ENCODE assay signal across 7 mouse cellular contexts in genomic region chr11:43434024-43434407, GRCm38 (mm10). TPM values are rescaled to one million over a fixed set of nuclear protein-coding genes. Genes with fewer than 3 reads are reported as not detected.
DNase-seq lines count a peak whose midpoint lies in the region; ATAC-seq and TF ChIP-seq lines count a peak whose summit lies in the region.

No protein-coding gene starts in this region.

- H3K4me2 ChIP-seq in forebrain, embryonic 11.5 days (ENCODE audit: low read depth, low read length, severe bottlenecking): peak overlapping the region; percentile 65
- H3K4me2 ChIP-seq in liver, embryonic 12.5 days: peak overlapping the region; percentile 79
- peak overlapping the region; percentile 66 for H3K4me2 ChIP-seq in stomach, postnatal 0 days (replicated peaks; ENCODE audit: low read depth)

- no peak for TF ChIP-seq CTCF in spleen, adult 2 months (IDR thresholded peaks at IDR 0.05; ENCODE audit: extremely low read depth, insufficient read depth, insufficient read length, insufficient replicate concordance)
- TF ChIP-seq CTCF in stomach, postnatal 0 days (IDR thresholded peaks at IDR 0.05; ENCODE audit: low read depth): no peak

- peak; percentile 39 for ATAC-seq in forebrain, embryonic 11.5 days (replicated peaks; ENCODE audit: low FRiP score)
- peak; percentile 60 for ATAC-seq in liver, embryonic 12.5 days
- peak; percentile 55 for ATAC-seq in stomach, postnatal 0 days (ENCODE audit: low FRiP score, low TSS enrichment)

- no peaks in the 10 kb centered on the region for H3K27me3 ChIP-seq in spleen, adult 2 months (ENCODE audit: control insufficient read depth, insufficient read depth, low read length)
- H3K27me3 ChIP-seq in forebrain, embryonic 11.5 days (ENCODE audit: control insufficient read depth, insufficient read depth, low read length): no peaks in the 10 kb centered on the region
- no peaks in the 10 kb centered on the region for H3K27me3 ChIP-seq in liver, embryonic 12.5 days (replicated peaks)
- H3K27me3 ChIP-seq in stomach, postnatal 0 days (ENCODE audit: control insufficient read depth, insufficient read depth, low read length): no peaks in the 10 kb centered on the region

- H3K9me3 ChIP-seq in forebrain, embryonic 11.5 days (ENCODE audit: control insufficient read depth, low read length): no peaks in the 10 kb centered on the region
- no peaks in the 10 kb centered on the region for H3K9me3 ChIP-seq in liver, embryonic 12.5 days (replicated peaks)
- H3K9me3 ChIP-seq in stomach, postnatal 0 days (ENCODE audit: control insufficient read depth, low read length): no peaks in the 10 kb centered on the region

- H3K4me1 ChIP-seq in spleen, adult 2 months (ENCODE audit: control insufficient read depth, insufficient read depth, insufficient read length): peaks cover 3% of the 10 kb centered on the region; the same call in 1 of the 2 replicates
- peaks cover 4% of the 10 kb centered on the region; the same call in 1 of the 2 replicates for H3K4me1 ChIP-seq in forebrain, embryonic 11.5 days (replicated peaks; ENCODE audit: control insufficient read depth, insufficient read depth, low read length)
- H3K4me1 ChIP-seq in liver, embryonic 12.5 days: peaks cover 10% of the 10 kb centered on the region
- no peaks in the 10 kb centered on the region for H3K4me1 ChIP-seq in stomach, postnatal 0 days (replicated peaks; ENCODE audit: control insufficient read depth, insufficient read depth)

- peak overlapping the region; percentile 49; the same call in 1 of the 2 replicates for H3K27ac ChIP-seq in spleen, adult 2 months (ENCODE audit: insufficient read depth, low read length)
- H3K27ac ChIP-seq in forebrain, embryonic 11.5 days (ENCODE audit: low read depth, low read length): no peak overlapping the region
- H3K27ac ChIP-seq in liver, embryonic 12.5 days: peak overlapping the region; percentile 76
- peak overlapping the region; percentile 74 for H3K27ac ChIP-seq in stomach, postnatal 0 days (replicated peaks)

- H3K36me3 ChIP-seq in spleen, adult 2 months (ENCODE audit: control insufficient read depth, insufficient read depth, low read length): peaks cover 12% of the 10 kb centered on the region
- H3K36me3 ChIP-seq in forebrain, embryonic 11.5 days (ENCODE audit: control insufficient read depth, insufficient read depth, low read length): no peaks in the 10 kb centered on the region; the same call in 1 of the 2 replicates
- peaks cover 20% of the 10 kb centered on the region for H3K36me3 ChIP-seq in liver, embryonic 12.5 days
- peaks cover under 1% of the 10 kb centered on the region for H3K36me3 ChIP-seq in stomach, postnatal 0 days (ENCODE audit: control insufficient read depth, insufficient read depth, low read length)

- H3K4me3 ChIP-seq in spleen, adult 2 months (ENCODE audit: extremely low read depth, insufficient read depth, insufficient read length): peak overlapping the region; percentile 72
- H3K4me3 ChIP-seq in forebrain, embryonic 11.5 days (ENCODE audit: low read depth, low read length): peak overlapping the region; percentile 87
- H3K4me3 ChIP-seq in liver, embryonic 12.5 days: peak overlapping the region; percentile 88
- peak overlapping the region; percentile 86 for H3K4me3 ChIP-seq in stomach, postnatal 0 days (ENCODE audit: low read depth, low read length)

- peak overlapping the region; percentile 72 for H3K9ac ChIP-seq in forebrain, embryonic 11.5 days (ENCODE audit: low read length)
- peak overlapping the region; percentile 72 for H3K9ac ChIP-seq in liver, embryonic 12.5 days
- peak overlapping the region; percentile 86 for H3K9ac ChIP-seq in stomach, postnatal 0 days (ENCODE audit: low read length)

- no peak for TF ChIP-seq POLR2A in spleen, adult 2 months (IDR thresholded peaks at IDR 0.05; ENCODE audit: low read depth, low read length)

- no peak for TF ChIP-seq EP300 in stomach, postnatal 0 days (optimal IDR thresholded peaks at IDR 0.05)

- WGBS in spleen, adult 2 months: 2% methylated on average over 9 of the region's 9 CpGs
- 7% methylated on average over 9 of the region's 9 CpGs for WGBS in forebrain, embryonic 11.5 days
- WGBS in liver, embryonic 12.5 days (ENCODE audit: insufficient replicate concordance): under 1% methylated on average over 9 of the region's 9 CpGs
- 4% methylated on average over 9 of the region's 9 CpGs for WGBS in stomach, postnatal 0 days

- DNase-seq in spleen, adult 2 months (ENCODE audit: low read depth in 1 of 2, low spot score in 2 of 2): no peak
- no peak for DNase-seq in spleen, postnatal 4 days (ENCODE audit: low spot score in 2 of 2)
- no peak for DNase-seq in forebrain, embryonic 11.5 days (ENCODE audit: low spot score)
- no peak for DNase-seq in stomach, postnatal 0 days (ENCODE audit: low spot score)
- no peak for DNase-seq in adrenal gland, postnatal 4 days (ENCODE audit: low spot score in 2 of 2)
- DNase-seq in adrenal gland, adult (ENCODE audit: inconsistent age in 2 of 2, low spot score in 1 of 2): no peak

RNA-seq across cellular contexts. Expression of gene Slu7, which starts 0.5 kb away (rescaled TPM):
- 2.3 and 3.1 TPM in 2 replicates for polyA plus RNA-seq in spleen, adult 2 months (2012; rRNA removed)
- 50.1 and 60.8 TPM in 2 replicates for polyA plus RNA-seq in forebrain, embryonic 11.5 days (2014; fragmentation: Nextera tagmentation; extraction: Ambion mirVana)
- 31.6 and 32.3 TPM in 2 replicates for polyA plus RNA-seq in liver, embryonic 12.5 days (2016; fragmentation: Nextera tagmentation; extraction: Ambion mirVana)
- 38.1 and 39.3 TPM in 2 replicates for polyA plus RNA-seq in stomach, postnatal 0 days (2015; fragmentation: Nextera tagmentation; extraction: Ambion mirVana)
- total RNA-seq in adrenal gland, postnatal 4 days (2021): 10 to 100 TPM; 50.2 to 53.5 TPM

RNA-seq across cellular contexts. Expression of gene Pttg1, which starts 8.0 kb away (rescaled TPM):
- 11.4 and 15.6 TPM in 2 replicates for polyA plus RNA-seq in spleen, adult 2 months (2012; rRNA removed)
- 59.8 and 68.2 TPM in 2 replicates for polyA plus RNA-seq in forebrain, embryonic 11.5 days (2014; fragmentation: Nextera tagmentation; extraction: Ambion mirVana)
- polyA plus RNA-seq in liver, embryonic 12.5 days (2016; fragmentation: Nextera tagmentation; extraction: Ambion mirVana): 57.5 and 63.6 TPM in 2 replicates
- polyA plus RNA-seq in stomach, postnatal 0 days (2015; fragmentation: Nextera tagmentation; extraction: Ambion mirVana): 66.8 and 66.9 TPM in 2 replicates
- total RNA-seq in adrenal gland, postnatal 4 days (2021): 10 to 100 TPM; 49.8 to 54.2 TPM

RNA-seq across cellular contexts. Expression of gene C1qtnf2, which starts 40.1 kb away (rescaled TPM):
- polyA plus RNA-seq in spleen, adult 2 months (2012; rRNA removed): 1.6 and 2.5 TPM in 2 replicates
- 1.1 and 1.6 TPM in 2 replicates for polyA plus RNA-seq in forebrain, embryonic 11.5 days (2014; fragmentation: Nextera tagmentation; extraction: Ambion mirVana)
- polyA plus RNA-seq in liver, embryonic 12.5 days (2016; fragmentation: Nextera tagmentation; extraction: Ambion mirVana): 0.29 and 0.42 TPM in 2 replicates
- polyA plus RNA-seq in stomach, postnatal 0 days (2015; fragmentation: Nextera tagmentation; extraction: Ambion mirVana): 18.0 and 19.8 TPM in 2 replicates
- 10 to 100 TPM; 17.6 to 20.7 TPM for total RNA-seq in adrenal gland, postnatal 4 days (2021)
